Comparison of ENCODE assay signal across 23 mouse cellular contexts in the genomic region with DNA sequence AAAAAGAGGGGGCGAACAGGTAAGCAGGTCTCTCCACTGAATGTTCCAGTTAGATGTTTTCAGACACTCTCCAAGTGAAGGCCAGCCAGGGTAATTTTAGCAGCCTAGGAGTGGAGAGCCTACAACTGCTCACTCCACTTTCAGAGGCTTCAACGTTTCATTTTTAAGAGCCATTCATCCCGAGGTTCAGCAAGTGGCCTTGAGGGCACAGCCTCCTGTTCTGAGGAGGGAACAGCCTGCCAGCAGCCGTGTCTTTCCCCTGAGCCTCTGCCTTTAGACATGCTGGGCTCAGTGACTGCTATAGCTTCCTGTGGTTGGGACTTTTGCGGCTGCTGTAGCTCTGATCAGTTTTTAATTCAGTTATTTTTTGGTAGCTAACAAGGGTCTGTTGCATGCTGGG. TPM values are rescaled to one million over a fixed set of nuclear protein-coding genes. Genes with fewer than 3 reads are reported as not detected.
A peak's percentile ranks its signal among the peaks of the same experiment; 100 is the strongest.
DNase-seq lines count a peak whose midpoint lies in the region; ATAC-seq and TF ChIP-seq lines count a peak whose summit lies in the region.
"Had no signal": no experiment of that assay in that cellular context is flagged by ENCODE, and none has a peak within 500 bp of the region (broad histone marks: within the 10 kb centered on the region; RNA-seq: fewer than 3 reads in every experiment).

No protein-coding gene starts in this region.

- no peak for DNase-seq in heart, adult 2 months
- no peak for DNase-seq in lung, adult 18-20 months
- peak; percentile 6 to 51 for DNase-seq in adrenal gland, postnatal 36 days
- peak; percentile 23 for DNase-seq in limb, embryonic 10.5 days (ENCODE audit: low spot score)
- DNase-seq: cerebellum, adult 2 months; embryo, embryonic 11 days; kidney, adult 2 months; thymus, postnatal 25 days had no signal

- intact Hi-C loops in heart, adult 2 months (cut with DNase I): no loop called here

- WGBS in heart, embryonic 11.5 days (ENCODE audit: insufficient replicate concordance): 54% methylated on average over 5 of the region's 5 CpGs
- 47% methylated on average over 5 of the region's 5 CpGs for WGBS in heart, adult 2 months
- 50% methylated on average over 5 of the region's 5 CpGs for WGBS in lung, embryonic 16.5 days
- WGBS in limb, embryonic 10.5 days: 74% methylated on average over 5 of the region's 5 CpGs

- no peak for TF ChIP-seq CTCF in heart, adult 2 months (IDR thresholded peaks at IDR 0.05)

- no peak overlapping the region for H3K9ac ChIP-seq in heart, embryonic 11.5 days (ENCODE audit: low read depth, low read length)
- no peak overlapping the region for H3K9ac ChIP-seq in heart, adult 2 months (ENCODE audit: low read depth, low read length)
- no peak overlapping the region for H3K9ac ChIP-seq in lung, embryonic 16.5 days (ENCODE audit: low read length)
- H3K9ac ChIP-seq: embryonic facial prominence, embryonic 13.5 days; forebrain, embryonic 13.5 days; hindbrain, embryonic 14.5 days had no signal

- no peaks in the 10 kb centered on the region for H3K9me3 ChIP-seq in heart, embryonic 11.5 days (replicated peaks; ENCODE audit: control insufficient read depth, low read length)
- no peaks in the 10 kb centered on the region for H3K9me3 ChIP-seq in lung, embryonic 16.5 days (ENCODE audit: control insufficient read depth, low read length)
- H3K9me3 ChIP-seq in limb, embryonic 10.5 days (replicated peaks): no peaks in the 10 kb centered on the region
- H3K9me3 ChIP-seq: embryonic facial prominence, embryonic 13.5 days; forebrain, embryonic 13.5 days; midbrain, embryonic 10.5 days had no signal

- peaks cover 10% of the 10 kb centered on the region; the same call in 1 of the 2 replicates for H3K4me1 ChIP-seq in heart, embryonic 11.5 days (ENCODE audit: control insufficient read depth, insufficient read depth, low read length)
- H3K4me1 ChIP-seq in heart, adult 2 months (ENCODE audit: control insufficient read depth, insufficient read depth, low read length): no peaks in the 10 kb centered on the region
- no peaks in the 10 kb centered on the region for H3K4me1 ChIP-seq in lung, embryonic 16.5 days (replicated peaks; ENCODE audit: control insufficient read depth, insufficient read depth, low read length)
- H3K4me1 ChIP-seq in limb, embryonic 10.5 days: no peaks in the 10 kb centered on the region
- H3K4me1 ChIP-seq: embryonic facial prominence, embryonic 13.5 days; forebrain, embryonic 13.5 days; midbrain, embryonic 10.5 days had no signal

- no peaks in the 10 kb centered on the region for H3K79me2 ChIP-seq in heart, adult 2 months (replicated peaks; ENCODE audit: control insufficient read depth, insufficient read depth, low read length)

- no peak overlapping the region for H3K4me2 ChIP-seq in heart, embryonic 11.5 days
- no peak overlapping the region for H3K4me2 ChIP-seq in lung, embryonic 16.5 days (ENCODE audit: low read depth, low read length)
- H3K4me2 ChIP-seq: embryonic facial prominence, embryonic 13.5 days; forebrain, embryonic 13.5 days; hindbrain, embryonic 14.5 days had no signal

- H3K36me3 ChIP-seq in heart, embryonic 11.5 days (ENCODE audit: control insufficient read depth, insufficient read depth, low read length): no peaks in the 10 kb centered on the region
- H3K36me3 ChIP-seq in heart, adult 2 months (ENCODE audit: control insufficient read depth, insufficient read depth, low read length): no peaks in the 10 kb centered on the region
- no peaks in the 10 kb centered on the region for H3K36me3 ChIP-seq in lung, embryonic 16.5 days (ENCODE audit: control insufficient read depth, insufficient read depth, low read length)
- no peaks in the 10 kb centered on the region for H3K36me3 ChIP-seq in limb, embryonic 10.5 days
- H3K36me3 ChIP-seq: embryonic facial prominence, embryonic 13.5 days; midbrain, embryonic 10.5 days had no signal

- H3K4me3 ChIP-seq in heart, embryonic 11.5 days (ENCODE audit: low read depth, low read length): no peak overlapping the region
- H3K4me3 ChIP-seq in heart, adult 2 months: no peak overlapping the region
- no peak overlapping the region for H3K4me3 ChIP-seq in lung, embryonic 16.5 days (ENCODE audit: low read length)
- no peak overlapping the region for H3K4me3 ChIP-seq in limb, embryonic 10.5 days
- H3K4me3 ChIP-seq: embryonic facial prominence, embryonic 13.5 days; erythroblast, embryonic 14.5 days; forebrain, embryonic 13.5 days; left cerebral cortex, adult 2 months; midbrain, embryonic 10.5 days had no signal

- ATAC-seq in heart, embryonic 11.5 days (replicated peaks; ENCODE audit: insufficient number of reproducible peaks, low FRiP score, low TSS enrichment): no peak
- ATAC-seq in lung, embryonic 16.5 days (ENCODE audit: low read depth): peak; percentile 68
- no peak for ATAC-seq in monocyte, adult 5-6 weeks (replicated peaks; ENCODE audit: insufficient number of reproducible peaks, low FRiP score, low TSS enrichment, poor library complexity, severe bottlenecking)
- ATAC-seq: forebrain, embryonic 13.5 days; midbrain, embryonic 16.5 days had no signal

- TF ChIP-seq EP300 in heart, adult 2 months (IDR thresholded peaks at IDR 0.05; ENCODE audit: insufficient read depth, low read depth, low read length): no peak

- no peaks in the 10 kb centered on the region for H3K27me3 ChIP-seq in heart, embryonic 11.5 days (ENCODE audit: control insufficient read depth, insufficient read depth, low read length)
- H3K27me3 ChIP-seq in heart, adult 2 months (ENCODE audit: control insufficient read depth, insufficient read depth, low read length): no peaks in the 10 kb centered on the region
- no peaks in the 10 kb centered on the region for H3K27me3 ChIP-seq in lung, embryonic 16.5 days (ENCODE audit: control insufficient read depth, insufficient read depth, low read depth, low read length)
- no peaks in the 10 kb centered on the region for H3K27me3 ChIP-seq in limb, embryonic 10.5 days (ENCODE audit: low read depth, poor library complexity, severe bottlenecking)
- H3K27me3 ChIP-seq: embryonic facial prominence, embryonic 13.5 days; forebrain, embryonic 13.5 days had no signal

- TF ChIP-seq POLR2A in heart, adult 2 months (IDR thresholded peaks at IDR 0.05; ENCODE audit: insufficient read depth, low read depth, low read length): no peak

- H3K27ac ChIP-seq in heart, embryonic 11.5 days (ENCODE audit: low read depth, low read length): 0 out of 2 replicates have a peak overlapping the region, but pooled peaks have one; percentile 6
- H3K27ac ChIP-seq in heart, adult 2 months: no peak overlapping the region
- H3K27ac ChIP-seq in lung, embryonic 16.5 days (ENCODE audit: low read length): no peak overlapping the region
- H3K27ac ChIP-seq in limb, embryonic 10.5 days: no peak overlapping the region
- H3K27ac ChIP-seq: embryonic facial prominence, embryonic 13.5 days; forebrain, embryonic 13.5 days; hindbrain, embryonic 14.5 days; kidney, postnatal 0 days; left cerebral cortex, adult 2 months; macrophage; midbrain, embryonic 10.5 days had no signal

RNA-seq across cellular contexts. Expression of gene Rasgrf1, which starts 38.9 kb away (rescaled TPM):
- 0.10 and 0.19 TPM in 2 replicates for polyA plus RNA-seq in heart, embryonic 11.5 days (2014; fragmentation: Nextera tagmentation; extraction: Ambion mirVana)
- not detected for total RNA-seq in heart, adult 2 months (2021)
- not detected in 2 replicates for polyA plus RNA-seq in heart, adult 2 months (2012; rRNA removed)
- polyA plus RNA-seq in lung, embryonic 16.5 days (2015; fragmentation: Nextera tagmentation; extraction: Ambion mirVana): 0.79 and 1.5 TPM in 2 replicates
- total RNA-seq in adrenal gland, postnatal 36 days (2021): 10 to 100 TPM; 12.7 to 17.1 TPM
- 0.16 TPM in 1 of 2 replicates, not detected in the other for polyA plus RNA-seq in limb, embryonic 10.5 days (2016; fragmentation: Nextera tagmentation; extraction: Ambion mirVana)
- 0.10 to 0.32 TPM (median 0.29 TPM) in 3 replicates for total RNA-seq in monocyte, adult 5-6 weeks (2017)
- total RNA-seq: MEL had no signal
- polyA plus RNA-seq: C2C12; erythroblast, embryonic 14.5 days; liver, adult 2 months; macrophage had no signal

Comparison
In these comparisons a context has a peak if more than half of its experiments do, and no peak if none do; other contexts are left out.
1. DNase-seq: peak in adrenal gland, postnatal 36 days (2 of 2) and limb, embryonic 10.5 days (single experiment); none in heart, adult 2 months (0 of 2) and lung, adult 18-20 months (0 of 2).